Comparison of ENCODE assay signal across 31 mouse cellular contexts in the genomic region with DNA sequence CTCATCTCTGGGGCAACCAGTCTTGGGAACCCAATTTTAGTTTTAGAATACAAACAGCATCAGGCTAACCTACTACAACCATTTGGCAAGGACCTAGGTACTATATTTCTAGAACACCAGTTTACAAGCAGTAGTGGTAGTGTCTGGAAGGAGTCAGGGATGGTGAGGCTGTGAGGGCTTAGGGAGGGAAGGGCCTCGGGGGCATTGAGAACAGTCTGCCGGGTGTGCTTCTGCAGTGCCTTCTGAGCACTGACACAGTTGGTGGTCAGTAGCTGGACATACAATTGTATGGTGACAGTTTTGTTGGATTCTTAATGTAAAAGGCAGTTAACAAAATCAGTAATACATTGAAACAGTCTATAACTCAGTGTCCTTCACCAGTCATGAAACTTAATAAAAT.
"Had no signal": no experiment of that assay in that cellular context is flagged by ENCODE, and none has a peak within 500 bp of the region (broad histone marks: within the 10 kb centered on the region; RNA-seq: fewer than 3 reads in every experiment).

No protein-coding gene starts in this region.

- H3K27me3 ChIP-seq: heart, embryonic 13.5 days; heart, embryonic 15.5 days; hindbrain, embryonic 12.5 days; hindbrain, embryonic 13.5 days; hindbrain, embryonic 15.5 days; intestine, embryonic 15.5 days; kidney, embryonic 15.5 days had no signal

- H3K9me3 ChIP-seq: heart, embryonic 13.5 days; heart, embryonic 15.5 days; hindbrain, embryonic 10.5 days; hindbrain, embryonic 12.5 days; hindbrain, embryonic 13.5 days; hindbrain, embryonic 15.5 days; intestine, embryonic 15.5 days; kidney, embryonic 15.5 days had no signal

- ATAC-seq: inflammation-experienced regulatory T-cells, adult 6 months; intestine, embryonic 15.5 days; intestine, embryonic 16.5 days; intestine, postnatal 0 days had no signal

- DNase-seq: heart, adult 2 months; heart, postnatal 36 days; heart, postnatal 4 days; kidney, adult 18-20 months; kidney, adult 2 months; kidney, adult 8-10 months; kidney, adult 9 months; kidney, postnatal 10 days; kidney, postnatal 14 days; kidney, postnatal 25 days; kidney, postnatal 36 days; kidney, postnatal 4 days; layer of hippocampus, adult 9-11 months; layer of hippocampus, postnatal 36 days had no signal

- H3K4me1 ChIP-seq: heart, embryonic 13.5 days; heart, embryonic 15.5 days; hindbrain, embryonic 10.5 days; hindbrain, embryonic 12.5 days; hindbrain, embryonic 13.5 days; hindbrain, embryonic 15.5 days; intestine, embryonic 15.5 days had no signal

- H3K4me2 ChIP-seq: heart, embryonic 11.5 days; heart, embryonic 13.5 days; heart, embryonic 15.5 days; hindbrain, embryonic 12.5 days; hindbrain, embryonic 13.5 days; hindbrain, embryonic 14.5 days; hindbrain, embryonic 15.5 days; intestine, embryonic 15.5 days; kidney, embryonic 15.5 days had no signal

- H3K27ac ChIP-seq: heart, adult 2 months; heart, embryonic 13.5 days; heart, embryonic 15.5 days; hindbrain, embryonic 10.5 days; hindbrain, embryonic 12.5 days; hindbrain, embryonic 13.5 days; hindbrain, embryonic 14.5 days; hindbrain, embryonic 15.5 days; hindbrain, postnatal 0 days; intestine, embryonic 15.5 days; kidney, embryonic 15.5 days; kidney, postnatal 0 days; layer of hippocampus, adult 2 months; left cerebral cortex, adult 2 months had no signal

- H3K9ac ChIP-seq: heart, embryonic 13.5 days; heart, embryonic 15.5 days; hindbrain, embryonic 12.5 days; hindbrain, embryonic 13.5 days; hindbrain, embryonic 14.5 days; hindbrain, embryonic 15.5 days; intestine, embryonic 15.5 days; kidney, embryonic 15.5 days had no signal

- H3K4me3 ChIP-seq: heart, adult 2 months; heart, embryonic 13.5 days; heart, embryonic 15.5 days; hindbrain, embryonic 10.5 days; hindbrain, embryonic 12.5 days; hindbrain, embryonic 13.5 days; hindbrain, embryonic 15.5 days; intestine, embryonic 15.5 days; kidney, embryonic 15.5 days; layer of hippocampus, adult 2 months; left cerebral cortex, adult 2 months had no signal
